Mouse (Mus musculus) left cerebral cortex, adult 11 months (tissue): ENCODE data around the gene Aig1.

Experiments
- DNase-seq: peaks from one replicate; pipeline ENCODE4 v3.0.0; 2022; ENCODE audit warnings: low spot score

The Aig1 gene

GRCm38 (mm10) chr10:13849205-13849604 is 19.6 kb downstream of the Aig1 start:
- DNase-seq: no peak

- DNase-seq: no peak
Observed at GRCm38 (mm10) chr10:13844864-13845263, 23.9 kb downstream of the Aig1 start.

- no peak for DNase-seq
Observed at GRCm38 (mm10) chr10:13843746-13844145, 25.0 kb downstream of the Aig1 start.

GRCm38 (mm10) chr10:13842855-13843254 is 25.9 kb downstream of the Aig1 start:
- DNase-seq: no peak

GRCm38 (mm10) chr10:13838511-13839126 is 30.2 kb downstream of the Aig1 start:
- no peak for DNase-seq

- no peak for DNase-seq
Observed at GRCm38 (mm10) chr10:13837709-13838456, 30.9 kb downstream of the Aig1 start.

GRCm38 (mm10) chr10:13836956-13837355 is 31.8 kb downstream of the Aig1 start:
- DNase-seq: no peak

- no peak for DNase-seq
Observed at GRCm38 (mm10) chr10:13835737-13836475, 32.9 kb downstream of the Aig1 start.

GRCm38 (mm10) chr10:13834056-13834455 is 34.7 kb downstream of the Aig1 start:
- DNase-seq: no peak

- DNase-seq: no peak
Observed at GRCm38 (mm10) chr10:13833066-13833566, 35.7 kb downstream of the Aig1 start.

- no peak for DNase-seq
Observed at GRCm38 (mm10) chr10:13832546-13833033, 36.2 kb downstream of the Aig1 start.

- DNase-seq: no peak
Observed at GRCm38 (mm10) chr10:13827150-13827549, 41.6 kb downstream of the Aig1 start.

- no peak for DNase-seq
Observed at GRCm38 (mm10) chr10:13813591-13813990, 55.2 kb downstream of the Aig1 start.

- DNase-seq: no peak
Observed at GRCm38 (mm10) chr10:13808291-13808690, 60.5 kb downstream of the Aig1 start.

- DNase-seq: no peak
Observed at GRCm38 (mm10) chr10:13806806-13807205, 62.0 kb downstream of the Aig1 start.

- no peak for DNase-seq
Observed at GRCm38 (mm10) chr10:13801296-13801695, 67.5 kb downstream of the Aig1 start.

- DNase-seq: no peak
Observed at GRCm38 (mm10) chr10:13793458-13793857, 75.3 kb downstream of the Aig1 start.

GRCm38 (mm10) chr10:13792788-13793187 is 76.0 kb downstream of the Aig1 start:
- no peak for DNase-seq

GRCm38 (mm10) chr10:13789604-13790003 is 79.2 kb downstream of the Aig1 start:
- no peak for DNase-seq

GRCm38 (mm10) chr10:13788057-13788456 is 80.7 kb downstream of the Aig1 start:
- DNase-seq: no peak

- peak; percentile 12 for DNase-seq
Observed at GRCm38 (mm10) chr10:13782774-13783173, 86.0 kb downstream of the Aig1 start.

- DNase-seq: no peak
Observed at GRCm38 (mm10) chr10:13782235-13782757, 86.5 kb downstream of the Aig1 start.
